Mouse (Mus musculus) skeletal muscle tissue, adult 2 months (tissue): ENCODE measurements around the gene Oca2.
A peak's percentile ranks its signal among the peaks of the same experiment; 100 is the strongest.

Experiments used
- DNase-seq: peaks from one replicate; pipeline ENCODE4 v3.0.0-alpha.2; 2012; ENCODE audit warnings: low read depth, low spot score

Oca2 gene

GRCm38 (mm10) chr7:56382706-56383105 lies 143.1 kb downstream of the Oca2 start:
- DNase-seq, result no peak

GRCm38 (mm10) chr7:56388295-56388694 lies 148.7 kb downstream of the Oca2 start:
- no peak for DNase-seq

- DNase-seq, result no peak
Observed at GRCm38 (mm10) chr7:56418182-56418836, 178.7 kb downstream of the Oca2 start.

GRCm38 (mm10) chr7:56419253-56419844 lies 179.8 kb downstream of the Oca2 start:
- DNase-seq, result peak; percentile 13

GRCm38 (mm10) chr7:56421946-56422345 lies 182.4 kb downstream of the Oca2 start:
- DNase-seq, result no peak

GRCm38 (mm10) chr7:56423548-56423947 lies 184.0 kb downstream of the Oca2 start:
- DNase-seq, result no peak

- DNase-seq, result no peak
Observed at GRCm38 (mm10) chr7:56460814-56461520, 221.4 kb downstream of the Oca2 start.

- no peak for DNase-seq
Observed at GRCm38 (mm10) chr7:56498242-56498641, 258.7 kb downstream of the Oca2 start.

GRCm38 (mm10) chr7:56499319-56499718 lies 259.8 kb downstream of the Oca2 start:
- DNase-seq, result no peak

GRCm38 (mm10) chr7:56499767-56500166 lies 260.2 kb downstream of the Oca2 start:
- no peak for DNase-seq

- no peak for DNase-seq
Observed at GRCm38 (mm10) chr7:56500438-56500837, 260.9 kb downstream of the Oca2 start.

GRCm38 (mm10) chr7:56518581-56518980 lies 279.0 kb downstream of the Oca2 start:
- no peak for DNase-seq

GRCm38 (mm10) chr7:56519741-56520140 lies 280.2 kb downstream of the Oca2 start:
- no peak for DNase-seq

GRCm38 (mm10) chr7:56534856-56535255 lies 295.3 kb downstream of the Oca2 start:
- no peak for DNase-seq

GRCm38 (mm10) chr7:56549226-56549625 lies 309.7 kb downstream of the Oca2 start:
- peak; percentile 42 for DNase-seq

- no peak for DNase-seq
Observed at GRCm38 (mm10) chr7:56551804-56552203, 312.2 kb downstream of the Oca2 start.
